Mouse (Mus musculus) left cerebral cortex, adult 2 months (tissue): ENCODE measurements at regions not wholly inside any gene's neighbourhood (a gene's known extent, or its start where the extent isn't known, plus 50 kb on each side); places are given as distances from the start of the nearest gene placed in this dataset.
"Not testable (repeated sequence)": the region's sequence is repeated elsewhere in the genome, so short reads cannot be mapped to it uniquely, and the experiment has no call there.

ENCODE experiments used
- DNase-seq, 2 experiments: peaks; one replicate each; pipeline ENCODE4 v3.0.0; 2021 to 2022; ENCODE audit warnings: low spot score in 2 of 2, mixed read lengths in 1 of 2; ENCODE audit errors: extremely low spot score in 1 of 2
- H3K27ac ChIP-seq: fragments of 200-600 bp; 2 replicates; pipeline ENCODE4 v1.8.1; 2022
- H3K4me3 ChIP-seq: fragments of 200-600 bp; 2 replicates; pipeline ENCODE4 v1.8.1; 2022
- CTCF ChIP-seq: fragments of 200-600 bp; IDR thresholded peaks from 2 replicates; pipeline ENCODE4 v1.8.1; 2022; ENCODE audit warnings: antibody characterized with exemption, mild to moderate bottlenecking, moderate library complexity
- intact Hi-C: fragments of 180-260 bp; cut with DNase I; formaldehyde crosslinking; loops from one replicate; pipeline ENCODE4 v1.15.1; 2025

GRCm38 (mm10) chr3:126210226-126210625, 153.3 kb upstream of the Arsj start:
- no peak for TF ChIP-seq CTCF
- DNase-seq, result no peak
- intact Hi-C loops, result no loop called here
- no peak overlapping the region for H3K27ac ChIP-seq
- no peak overlapping the region for H3K4me3 ChIP-seq

- Histone ChIP-seq H3K4me3 (no peak overlapping the region), H3K27ac (no peak overlapping the region)
- intact Hi-C loops, result no loop called here
- no peak for TF ChIP-seq CTCF
- DNase-seq, result no peak
These were observed 135.9 kb upstream of the Arsj start for GRCm38 (mm10) chr3:126227575-126227974.

- no peak overlapping the region for H3K27ac ChIP-seq
- TF ChIP-seq CTCF, result no peak
- no peak overlapping the region for H3K4me3 ChIP-seq
- intact Hi-C loops, result no loop called here
- DNase-seq, result no peak
These were observed 117.7 kb upstream of the Arsj start for GRCm38 (mm10) chr3:126245834-126246233.

- no peak for DNase-seq
- Histone ChIP-seq H3K27ac (no peak overlapping the region), H3K4me3 (no peak overlapping the region)
- intact Hi-C loops, result no loop called here
- peak; percentile 26 for TF ChIP-seq CTCF
These were observed 102.2 kb upstream of the Arsj start for GRCm38 (mm10) chr3:126261270-126261669.

GRCm38 (mm10) chr3:126272027-126272426, 91.5 kb upstream of the Arsj start:
- H3K27ac ChIP-seq, intact Hi-C loops, DNase-seq, H3K4me3 ChIP-seq: not testable (repeated sequence)

GRCm38 (mm10) chr3:126273566-126273965, 89.9 kb upstream of the Arsj start:
- no peak overlapping the region for H3K4me3 ChIP-seq
- H3K27ac ChIP-seq, result no peak overlapping the region
- TF ChIP-seq CTCF, result no peak
- no peak for DNase-seq
- intact Hi-C loops, result no loop called here

GRCm38 (mm10) chr3:126276008-126276700, 87.3 kb upstream of the Arsj start:
- intact Hi-C loops, result no loop called here
- no peak for DNase-seq
- H3K4me3 ChIP-seq, result no peak overlapping the region
- no peak for TF ChIP-seq CTCF
- H3K27ac ChIP-seq, result 0 out of 2 replicates have a peak overlapping the region, but pooled peaks have one; percentile 8

GRCm38 (mm10) chr3:126284294-126285090, 79.0 kb upstream of the Arsj start:
- DNase-seq, result no peak
- Histone ChIP-seq H3K27ac (no peak overlapping the region), H3K4me3 (no peak overlapping the region)
- no peak for TF ChIP-seq CTCF
- intact Hi-C loops, result no loop called here

- Histone ChIP-seq H3K27ac (no peak overlapping the region), H3K4me3 (no peak overlapping the region)
- intact Hi-C loops, result no loop called here
- TF ChIP-seq CTCF, result no peak
- DNase-seq, result no peak
These were observed 71.2 kb upstream of the Arsj start for GRCm38 (mm10) chr3:126292259-126292658.

GRCm38 (mm10) chr3:126292830-126293229, 70.7 kb upstream of the Arsj start:
- Histone ChIP-seq H3K27ac (no peak overlapping the region), H3K4me3 (no peak overlapping the region)
- intact Hi-C loops, result no loop called here
- DNase-seq, result no peak
- TF ChIP-seq CTCF, result no peak

- no peak overlapping the region for H3K4me3 ChIP-seq
- intact Hi-C loops, result no loop called here
- no peak for DNase-seq
These were observed 69.8 kb upstream of the Arsj start for GRCm38 (mm10) chr3:126293645-126294044.

GRCm38 (mm10) chr3:126295932-126296331, 67.6 kb upstream of the Arsj start:
- H3K4me3 ChIP-seq, result no peak overlapping the region
- DNase-seq, result no peak
- H3K27ac ChIP-seq, result no peak overlapping the region
- TF ChIP-seq CTCF, result no peak
- intact Hi-C loops, result no loop called here

More at GRCm38 (mm10) chr3:126293645-126294044, 69.8 kb upstream of the Arsj start:
- no peak overlapping the region for H3K27ac ChIP-seq
- no peak for TF ChIP-seq CTCF
